Mouse (Mus musculus) bone marrow, adult 2 months (tissue): ENCODE results near the gene Camk2b.

Experiments used
- CTCF ChIP-seq: fragments of 200-500 bp; IDR thresholded peaks from 2 replicates; pipeline ENCODE4 v1.5.1; 2011; ENCODE audit warnings: low read length, control low read depth; ENCODE audit not compliant: control insufficient read depth, insufficient read depth
- POLR2A ChIP-seq: fragments of 200-500 bp; IDR thresholded peaks from 2 replicates; pipeline ENCODE4 v1.6.1; 2011; ENCODE audit warnings: low read depth, mild to moderate bottlenecking, control low read depth, low read length, borderline replicate concordance; ENCODE audit not compliant: control insufficient read depth

- TF ChIP-seq POLR2A (no peak), CTCF (no peak)
Observed at GRCm38 (mm10) chr11:6016368-6016767, 49.8 kb downstream of the Camk2b start.
